Mouse (Mus musculus): ENCODE measurements around the gene Nepro. TPM values are rescaled to one million over a fixed set of nuclear protein-coding genes. Genes with fewer than 3 reads are reported as not detected.

Gene Nepro
- total RNA-seq, 1 experiment from 2014 or later: 11.3 TPM

GRCm38 (mm10) chr16:44697473-44698205 is 26.5 kb upstream of the Nepro start:
- ATAC-seq (replicated peaks; ENCODE audit: insufficient number of reproducible peaks, low FRiP score, low TSS enrichment, poor library complexity, severe bottlenecking): no peak

GRCm38 (mm10) chr16:44701155-44701554 is 22.9 kb upstream of the Nepro start:
- ATAC-seq (replicated peaks; ENCODE audit: insufficient number of reproducible peaks, low FRiP score, low TSS enrichment, poor library complexity, severe bottlenecking): no peak

- ATAC-seq (replicated peaks; ENCODE audit: insufficient number of reproducible peaks, low FRiP score, low TSS enrichment, poor library complexity, severe bottlenecking): no peak
Measured at GRCm38 (mm10) chr16:44702272-44702671, 21.8 kb upstream of the Nepro start.

GRCm38 (mm10) chr16:44703458-44703857 is 20.6 kb upstream of the Nepro start:
- ATAC-seq (replicated peaks; ENCODE audit: insufficient number of reproducible peaks, low FRiP score, low TSS enrichment, poor library complexity, severe bottlenecking): no peak

- ATAC-seq (replicated peaks; ENCODE audit: insufficient number of reproducible peaks, low FRiP score, low TSS enrichment, poor library complexity, severe bottlenecking): no peak
Measured at GRCm38 (mm10) chr16:44716305-44717140, 7.6 kb upstream of the Nepro start.

GRCm38 (mm10) chr16:44717141-44717634 is 6.9 kb upstream of the Nepro start:
- ATAC-seq (replicated peaks; ENCODE audit: insufficient number of reproducible peaks, low FRiP score, low TSS enrichment, poor library complexity, severe bottlenecking): no peak

- ATAC-seq (replicated peaks; ENCODE audit: insufficient number of reproducible peaks, low FRiP score, low TSS enrichment, poor library complexity, severe bottlenecking): no peak
Measured at GRCm38 (mm10) chr16:44717838-44718237, 6.3 kb upstream of the Nepro start.

- ATAC-seq (replicated peaks; ENCODE audit: insufficient number of reproducible peaks, low FRiP score, low TSS enrichment, poor library complexity, severe bottlenecking): no peak
Measured at GRCm38 (mm10) chr16:44719349-44719748, 4.8 kb upstream of the Nepro start.

GRCm38 (mm10) chr16:44720518-44720917 is 3.6 kb upstream of the Nepro start:
- no peak for ATAC-seq (replicated peaks; ENCODE audit: insufficient number of reproducible peaks, low FRiP score, low TSS enrichment, poor library complexity, severe bottlenecking)

GRCm38 (mm10) chr16:44722666-44723065 is 1.4 kb upstream of the Nepro start:
- ATAC-seq (replicated peaks; ENCODE audit: insufficient number of reproducible peaks, low FRiP score, low TSS enrichment, poor library complexity, severe bottlenecking): no peak

- no peak for ATAC-seq (replicated peaks; ENCODE audit: insufficient number of reproducible peaks, low FRiP score, low TSS enrichment, poor library complexity, severe bottlenecking)
Measured at GRCm38 (mm10) chr16:44724847-44725246, 746 bp downstream of the Nepro start.

GRCm38 (mm10) chr16:44725286-44726223 is 1.5 kb downstream of the Nepro start:
- ATAC-seq (replicated peaks; ENCODE audit: insufficient number of reproducible peaks, low FRiP score, low TSS enrichment, poor library complexity, severe bottlenecking): peak; percentile 56; the same call in 1 of the 2 replicates

GRCm38 (mm10) chr16:44727525-44727924 is 3.4 kb downstream of the Nepro start:
- no peak for ATAC-seq (replicated peaks; ENCODE audit: insufficient number of reproducible peaks, low FRiP score, low TSS enrichment, poor library complexity, severe bottlenecking)

- no peak for ATAC-seq (replicated peaks; ENCODE audit: insufficient number of reproducible peaks, low FRiP score, low TSS enrichment, poor library complexity, severe bottlenecking)
Measured at GRCm38 (mm10) chr16:44734059-44734458, 10.0 kb downstream of the Nepro start.

- ATAC-seq (replicated peaks; ENCODE audit: insufficient number of reproducible peaks, low FRiP score, low TSS enrichment, poor library complexity, severe bottlenecking): no peak
Measured at GRCm38 (mm10) chr16:44735676-44736075, 11.6 kb downstream of the Nepro start.

- no peak for ATAC-seq (replicated peaks; ENCODE audit: insufficient number of reproducible peaks, low FRiP score, low TSS enrichment, poor library complexity, severe bottlenecking)
Measured at GRCm38 (mm10) chr16:44736118-44736517, 12.0 kb downstream of the Nepro start.

GRCm38 (mm10) chr16:44742753-44743152 is 18.7 kb downstream of the Nepro start:
- ATAC-seq (replicated peaks; ENCODE audit: insufficient number of reproducible peaks, low FRiP score, low TSS enrichment, poor library complexity, severe bottlenecking): no peak

GRCm38 (mm10) chr16:44745471-44745865 is 21.4 kb downstream of the Nepro start:
- 0 out of 2 replicates have a peak, but pooled peaks have one; percentile 4 for ATAC-seq (replicated peaks; ENCODE audit: insufficient number of reproducible peaks, low FRiP score, low TSS enrichment, poor library complexity, severe bottlenecking)
